Mouse (Mus musculus) liver, adult 2 months (tissue): ENCODE results near the gene Cpn1.

ENCODE experiments used
- CTCF ChIP-seq: fragments of 200-500 bp; IDR thresholded peaks from 2 replicates; pipeline ENCODE4 v1.5.1; 2011; ENCODE audit warnings: low read depth, low read length, control low read depth
- POLR2A ChIP-seq: fragments of 200-500 bp; IDR thresholded peaks from 2 replicates; pipeline ENCODE4 v1.6.1; 2011; ENCODE audit warnings: low read length, control low read depth; ENCODE audit not compliant: insufficient read depth; ENCODE audit errors: extremely low read depth

GRCm38 (mm10) chr19:44000720-44001119 is 14.4 kb upstream of the Cpn1 start:
- TF ChIP-seq CTCF: no peak
- no peak for TF ChIP-seq POLR2A
